Mouse (Mus musculus): ENCODE data around the gene Csnk1g1.

The Csnk1g1 gene

GRCm38 (mm10) chr9:65908394-65909300, at the start of gene Csnk1g1, which contains the start of gene Trip4:
TSS of gene Csnk1g1 (plus strand) at chr9:65908924.
TSS of gene Trip4 (minus strand) at chr9:65908794.
- peak; percentile 94 for DNase-seq (ENCODE audit: low read depth, low spot score)

GRCm38 (mm10) chr9:65859656-65860055, 49.1 kb upstream of the Csnk1g1 start:
- no peak for DNase-seq (ENCODE audit: low read depth, low spot score)

- peak; percentile 80 for DNase-seq (ENCODE audit: low read depth, low spot score)
These were observed 24.0 kb upstream of the Csnk1g1 start for GRCm38 (mm10) chr9:65884564-65885315.

GRCm38 (mm10) chr9:65890143-65890628, 18.5 kb upstream of the Csnk1g1 start, which contains the start of gene Pclaf:
TSS of gene Pclaf (plus strand) at chr9:65890237.
- peak; percentile 53 for DNase-seq (ENCODE audit: low read depth, low spot score)

- no peak for DNase-seq (ENCODE audit: low read depth, low spot score)
These were observed 17.6 kb upstream of the Csnk1g1 start for GRCm38 (mm10) chr9:65891126-65891525.

GRCm38 (mm10) chr9:65896977-65897376, 11.7 kb upstream of the Csnk1g1 start:
- DNase-seq (ENCODE audit: low read depth, low spot score), result no peak

GRCm38 (mm10) chr9:65902879-65903278, 5.8 kb upstream of the Csnk1g1 start:
- DNase-seq (ENCODE audit: low read depth, low spot score), result no peak

- no peak for DNase-seq (ENCODE audit: low read depth, low spot score)
These were observed 5.3 kb upstream of the Csnk1g1 start for GRCm38 (mm10) chr9:65903419-65903818.

GRCm38 (mm10) chr9:65909301-65909801, 627 bp downstream of the Csnk1g1 start:
- DNase-seq (ENCODE audit: low read depth, low spot score), result no peak

GRCm38 (mm10) chr9:65909837-65910236, 1.1 kb downstream of the Csnk1g1 start:
- no peak for DNase-seq (ENCODE audit: low read depth, low spot score)

GRCm38 (mm10) chr9:65913976-65914375, 5.3 kb downstream of the Csnk1g1 start:
- DNase-seq (ENCODE audit: low read depth, low spot score), result no peak

GRCm38 (mm10) chr9:65917015-65917414, 8.3 kb downstream of the Csnk1g1 start:
- no peak for DNase-seq (ENCODE audit: low read depth, low spot score)

GRCm38 (mm10) chr9:65928456-65928855, 19.7 kb downstream of the Csnk1g1 start:
- DNase-seq (ENCODE audit: low read depth, low spot score), result no peak

- no peak for DNase-seq (ENCODE audit: low read depth, low spot score)
These were observed 21.1 kb downstream of the Csnk1g1 start for GRCm38 (mm10) chr9:65929826-65930225.

GRCm38 (mm10) chr9:65937566-65937965, 28.8 kb downstream of the Csnk1g1 start:
- DNase-seq (ENCODE audit: low read depth, low spot score), result no peak

- no peak for DNase-seq (ENCODE audit: low read depth, low spot score)
These were observed 42.4 kb downstream of the Csnk1g1 start for GRCm38 (mm10) chr9:65951082-65951587.

- no peak for DNase-seq (ENCODE audit: low read depth, low spot score)
These were observed 61.3 kb downstream of the Csnk1g1 start for GRCm38 (mm10) chr9:65970009-65970408.

GRCm38 (mm10) chr9:65973206-65973605, 64.5 kb downstream of the Csnk1g1 start:
- no peak for DNase-seq (ENCODE audit: low read depth, low spot score)

- peak; percentile 2 for DNase-seq (ENCODE audit: low read depth, low spot score)
These were observed 67.2 kb downstream of the Csnk1g1 start for GRCm38 (mm10) chr9:65975886-65976285.

GRCm38 (mm10) chr9:65982841-65983240, 74.1 kb downstream of the Csnk1g1 start:
- no peak for DNase-seq (ENCODE audit: low read depth, low spot score)

- DNase-seq (ENCODE audit: low read depth, low spot score), result no peak
These were observed 78.3 kb downstream of the Csnk1g1 start for GRCm38 (mm10) chr9:65987021-65987420.

Data from retina, postnatal 7 days (tissue).